Mouse (Mus musculus) ES-Bruce4 (cell line): ENCODE measurements at regions not wholly inside any gene's neighbourhood (a gene's known extent, or its start where the extent isn't known, plus 50 kb on each side); places are given as distances from the start of the nearest gene placed in this dataset.

Experiments
- H3K27ac ChIP-seq: 2 replicates; pipeline ENCODE4 v1.5.1; 2012; ENCODE audit warnings: low read length, inconsistent platforms; ENCODE audit not compliant: insufficient read depth
- H3K27me3 ChIP-seq: 2 replicates; pipeline ENCODE4 v1.6.1; 2012; ENCODE audit warnings: mild to moderate bottlenecking, low read length, inconsistent platforms; ENCODE audit not compliant: control insufficient read depth, poor library complexity, insufficient read depth, severe bottlenecking
- H3K36me3 ChIP-seq: 2 replicates; pipeline ENCODE4 v1.6.1; 2012; ENCODE audit warnings: inconsistent platforms, mild to moderate bottlenecking, low read length, moderate library complexity; ENCODE audit not compliant: control insufficient read depth, poor library complexity, insufficient read depth, severe bottlenecking
- H3K4me1 ChIP-seq: one replicate; pipeline ENCODE4 v1.8.1; 2011; ENCODE audit warnings: low read length; ENCODE audit not compliant: control insufficient read depth, insufficient read depth
- H3K4me3 ChIP-seq: 2 replicates; pipeline ENCODE4 v1.5.1; 2011; ENCODE audit warnings: low read depth, mild to moderate bottlenecking, low read length
- H3K9ac ChIP-seq: 2 replicates; pipeline ENCODE4 v1.6.1; 2012; ENCODE audit warnings: low read depth, mild to moderate bottlenecking, inconsistent platforms; ENCODE audit not compliant: poor library complexity, severe bottlenecking
- H3K9me3 ChIP-seq: replicated peaks from 2 replicates; pipeline ENCODE4 v1.6.1; 2012; ENCODE audit warnings: mild to moderate bottlenecking, low read length, inconsistent platforms; ENCODE audit not compliant: control insufficient read depth, poor library complexity, insufficient read depth, severe bottlenecking
- CTCF ChIP-seq: IDR thresholded peaks from one replicate; pipeline ENCODE4 v1.8.1; 2011; ENCODE audit warnings: low read depth, low read length
- EP300 ChIP-seq: IDR thresholded peaks from 2 replicates; pipeline ENCODE4 v1.6.1; 2011; ENCODE audit warnings: low read depth, low read length; ENCODE audit not compliant: insufficient read depth
- POLR2A ChIP-seq: IDR thresholded peaks from one replicate; pipeline ENCODE4 v1.8.1; 2011; ENCODE audit warnings: low read length; ENCODE audit not compliant: insufficient read depth

- TF ChIP-seq CTCF, result no peak
- no peak for TF ChIP-seq EP300
- TF ChIP-seq POLR2A, result no peak
- Histone ChIP-seq H3K4me3 (no peak overlapping the region), H3K27ac (no peak overlapping the region), H3K9me3 (no peaks in the 10 kb centered on the region), H3K36me3 (no peaks in the 10 kb centered on the region), H3K4me1 (peaks cover 6% of the 10 kb centered on the region), H3K27me3 (no peaks in the 10 kb centered on the region), H3K9ac (no peak overlapping the region)
Observed at GRCm38 (mm10) chr2:128338474-128338873, 212.6 kb downstream of the Bcl2l11 start.

DNA sequence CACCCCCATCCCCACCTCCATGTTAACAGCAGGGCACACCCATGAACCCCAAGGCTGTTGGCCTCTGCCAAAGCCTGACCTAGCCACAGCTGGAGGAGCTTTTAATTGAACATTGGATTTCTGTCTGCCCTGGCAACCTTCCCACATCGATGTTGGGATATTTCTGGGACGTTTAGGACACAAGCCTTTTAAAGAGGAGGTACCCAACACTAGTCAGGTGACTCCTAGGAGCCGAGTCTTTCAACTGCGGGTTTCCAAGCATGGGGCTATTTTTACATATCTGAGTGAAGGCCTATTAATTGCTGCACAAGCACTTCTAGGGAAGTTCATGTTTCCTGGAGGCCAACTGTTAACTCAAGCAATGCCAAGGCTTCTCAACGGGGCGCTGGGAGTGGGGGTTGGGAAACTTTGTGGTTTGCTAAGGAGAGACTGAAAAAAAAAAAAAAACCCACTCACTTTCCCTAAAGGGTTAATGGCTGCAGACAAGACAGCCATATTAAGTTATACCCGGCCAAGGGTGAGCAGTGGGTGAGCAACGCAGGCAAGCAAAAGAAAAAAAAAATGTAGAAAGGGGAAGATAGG lies 213.3 kb downstream of the Bcl2l11 start:
- H3K36me3 ChIP-seq, result no peaks in the 10 kb centered on the region
- peaks cover 6% of the 10 kb centered on the region for H3K4me1 ChIP-seq
- H3K27ac ChIP-seq, result no peak overlapping the region
- no peaks in the 10 kb centered on the region for H3K27me3 ChIP-seq
- no peak overlapping the region for H3K9ac ChIP-seq
- H3K4me3 ChIP-seq, result no peak overlapping the region
- no peak for TF ChIP-seq POLR2A
- TF ChIP-seq EP300, result no peak
- no peak for TF ChIP-seq CTCF
- no peaks in the 10 kb centered on the region for H3K9me3 ChIP-seq

GRCm38 (mm10) chr2:128339643-128340487 lies 214.0 kb downstream of the Bcl2l11 start:
- no peak overlapping the region for H3K4me3 ChIP-seq
- peaks cover 6% of the 10 kb centered on the region for H3K4me1 ChIP-seq
- TF ChIP-seq EP300 (no peak), CTCF (no peak), POLR2A (no peak)

DNA sequence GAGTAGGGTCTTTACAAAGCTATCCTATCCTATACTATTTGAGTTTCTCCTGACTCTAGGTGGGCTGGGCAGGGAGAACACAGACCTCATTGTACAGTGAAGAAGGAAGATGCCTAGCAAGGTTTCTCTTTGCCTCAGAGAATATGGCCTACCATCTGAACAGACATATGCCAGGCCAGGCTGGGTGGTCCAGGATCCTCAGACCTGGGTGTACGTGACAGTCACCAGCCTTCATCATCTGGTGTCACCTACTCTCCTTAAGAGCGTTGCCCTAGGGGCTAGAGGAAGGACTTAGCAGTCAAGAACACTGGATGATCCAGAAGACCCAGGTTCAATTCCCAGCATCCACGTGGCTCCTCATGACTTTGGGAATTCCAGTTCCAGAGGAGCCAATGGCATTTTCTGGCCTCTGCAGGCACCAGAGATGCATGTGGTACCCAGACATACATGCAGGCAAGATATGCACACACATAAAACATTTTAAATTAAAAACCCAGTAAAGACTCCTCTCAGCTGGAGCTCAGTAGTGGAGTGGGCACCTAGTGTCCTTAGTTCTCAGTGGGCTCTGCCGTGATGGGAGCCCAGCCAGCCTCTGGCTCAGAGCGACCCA lies 214.9 kb downstream of the Bcl2l11 start:
- H3K9me3 ChIP-seq, result no peaks in the 10 kb centered on the region
- H3K36me3 ChIP-seq, result no peaks in the 10 kb centered on the region
- H3K4me1 ChIP-seq, result peaks cover 6% of the 10 kb centered on the region
- H3K27ac ChIP-seq, result no peak overlapping the region
- no peaks in the 10 kb centered on the region for H3K27me3 ChIP-seq
- H3K4me3 ChIP-seq, result no peak overlapping the region
- H3K9ac ChIP-seq, result no peak overlapping the region
- TF ChIP-seq POLR2A (no peak), CTCF (no peak), EP300 (no peak)

More at GRCm38 (mm10) chr2:128339643-128340487, 214.0 kb downstream of the Bcl2l11 start:
- Histone ChIP-seq H3K27ac (0 out of 2 replicates have a peak overlapping the region, but pooled peaks have one; percentile 6), H3K9me3 (no peaks in the 10 kb centered on the region), H3K36me3 (no peaks in the 10 kb centered on the region), H3K9ac (peak overlapping the region; percentile 44), H3K27me3 (no peaks in the 10 kb centered on the region)

DNA sequence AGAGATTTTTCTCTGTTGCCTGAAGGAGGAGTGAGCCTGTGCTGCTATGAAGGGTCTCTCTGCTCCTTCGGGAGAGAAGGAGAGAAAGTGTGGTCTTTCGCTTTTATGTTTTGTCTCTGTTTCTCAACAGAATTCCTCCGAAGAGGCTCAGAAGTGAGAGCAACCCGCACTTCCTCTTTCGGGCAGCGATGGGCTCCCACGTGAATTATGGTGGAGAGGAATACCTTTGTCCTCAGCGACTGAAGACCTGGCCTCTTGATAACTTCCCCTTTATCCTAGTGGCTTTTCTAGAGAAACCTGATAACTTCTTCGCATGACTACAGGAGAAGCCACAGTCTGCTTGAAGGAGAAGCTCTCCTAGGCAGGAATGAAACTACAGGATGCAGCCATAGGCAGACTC lies 216.4 kb downstream of the Bcl2l11 start:
- Histone ChIP-seq H3K27ac (no peak overlapping the region), H3K9me3 (no peaks in the 10 kb centered on the region), H3K9ac (no peak overlapping the region), H3K4me3 (no peak overlapping the region), H3K4me1 (peaks cover 6% of the 10 kb centered on the region), H3K27me3 (no peaks in the 10 kb centered on the region), H3K36me3 (no peaks in the 10 kb centered on the region)
- no peak for TF ChIP-seq CTCF
- no peak for TF ChIP-seq EP300
- no peak for TF ChIP-seq POLR2A
